In genomic region chr9:70338894-70339293, GRCm38 (mm10) we compare ENCODE assay signal across 21 mouse cellular contexts.
"Had no signal": no experiment of that assay in that cellular context is flagged by ENCODE, and none has a peak within 500 bp of the region (broad histone marks: within the 10 kb centered on the region; RNA-seq: fewer than 3 reads in every experiment).

No protein-coding gene starts in this region.

- H3K4me2 ChIP-seq: limb, embryonic 13.5 days; liver, embryonic 12.5 days; liver, embryonic 15.5 days; lung, embryonic 15.5 days; midbrain, embryonic 11.5 days had no signal

- DNase-seq: kidney, adult 18-20 months; kidney, adult 9 months; kidney, postnatal 14 days; kidney, postnatal 4 days; layer of hippocampus, postnatal 36 days; liver; lung, adult 18-20 months; lung, postnatal 14 days; lung, postnatal 4 days; midbrain, embryonic 14.5 days; right cerebral cortex, postnatal 14 days; thymus, adult 2 months; thymus, postnatal 14 days; thymus, postnatal 4 days had no signal

- ATAC-seq: liver, embryonic 12.5 days had no signal

- H3K4me3 ChIP-seq: limb, embryonic 10.5 days; limb, embryonic 13.5 days; liver, embryonic 12.5 days; liver, embryonic 15.5 days; lung, embryonic 15.5 days had no signal

- H3K27ac ChIP-seq: limb, embryonic 10.5 days; limb, embryonic 13.5 days; liver, embryonic 12.5 days; liver, embryonic 15.5 days; lung, embryonic 15.5 days; stomach, postnatal 0 days had no signal

- H3K9ac ChIP-seq: limb, embryonic 13.5 days; liver, embryonic 12.5 days; liver, embryonic 15.5 days; lung, embryonic 15.5 days had no signal

- H3K4me1 ChIP-seq: limb, embryonic 10.5 days; limb, embryonic 13.5 days; liver, embryonic 12.5 days; liver, embryonic 15.5 days; lung, embryonic 15.5 days had no signal

- H3K9me3 ChIP-seq: limb, embryonic 10.5 days; limb, embryonic 13.5 days; liver, embryonic 12.5 days; liver, embryonic 15.5 days; lung, embryonic 15.5 days had no signal

- H3K27me3 ChIP-seq: limb, embryonic 13.5 days; liver, embryonic 12.5 days; liver, embryonic 15.5 days; lung, embryonic 15.5 days had no signal
